Mouse (Mus musculus): Measurements from ENCODE around the gene Msh3. TPM values are rescaled to one million over a fixed set of nuclear protein-coding genes. Genes with fewer than 3 reads are reported as not detected.
"Not testable (repeated sequence)": the region's sequence is repeated elsewhere in the genome, so short reads cannot be mapped to it uniquely, and the experiment has no call there.

The Msh3 gene
- polyA plus RNA-seq, 1 experiment from 2014 or later: 27.5 TPM

- no peak overlapping the region for H3K27ac ChIP-seq
- no peaks in the 10 kb centered on the region for H3K9me3 ChIP-seq (ENCODE audit: control insufficient read depth, low read length)
- DNase-seq (ENCODE audit: low spot score) (no peak), ATAC-seq (ENCODE audit: low FRiP score) (peak; percentile 31; the same call in 1 of the 2 replicates)
- 90% methylated on average over 3 of the region's 3 CpGs for WGBS
- H3K36me3 ChIP-seq (replicated peaks; ENCODE audit: control insufficient read depth, insufficient read depth): peaks cover 22% of the 10 kb centered on the region
- H3K27me3 ChIP-seq (ENCODE audit: control insufficient read depth, insufficient read depth, low read length): no peaks in the 10 kb centered on the region
- H3K4me2 ChIP-seq (replicated peaks): no peak overlapping the region
- no peak overlapping the region for H3K4me3 ChIP-seq (replicated peaks; ENCODE audit: low read length)
- H3K4me1 ChIP-seq (replicated peaks; ENCODE audit: control insufficient read depth, insufficient read depth, low read length): no peaks in the 10 kb centered on the region
- no peak overlapping the region for H3K9ac ChIP-seq
These were observed 135.0 kb downstream of the Msh3 start for GRCm38 (mm10) chr13:92219774-92220173.

GRCm38 (mm10) chr13:92217216-92217615 is 137.6 kb downstream of the Msh3 start:
- no peak overlapping the region for H3K4me3 ChIP-seq (replicated peaks; ENCODE audit: low read length)
- no peak overlapping the region for H3K9ac ChIP-seq
- no peaks in the 10 kb centered on the region for H3K9me3 ChIP-seq (ENCODE audit: control insufficient read depth, low read length)
- no peaks in the 10 kb centered on the region for H3K27me3 ChIP-seq (ENCODE audit: control insufficient read depth, insufficient read depth, low read length)
- no peak for ATAC-seq (ENCODE audit: low FRiP score)
- no peak for DNase-seq (ENCODE audit: low spot score)
- peaks cover 37% of the 10 kb centered on the region for H3K36me3 ChIP-seq (replicated peaks; ENCODE audit: control insufficient read depth, insufficient read depth)
- H3K4me2 ChIP-seq (replicated peaks): no peak overlapping the region
- H3K4me1 ChIP-seq (replicated peaks; ENCODE audit: control insufficient read depth, insufficient read depth, low read length): no peaks in the 10 kb centered on the region
- no peak overlapping the region for H3K27ac ChIP-seq
- WGBS: 97% methylated on average over 9 of the region's 9 CpGs

- no peaks in the 10 kb centered on the region for H3K9me3 ChIP-seq (ENCODE audit: control insufficient read depth, low read length)
- H3K27ac ChIP-seq: no peak overlapping the region
- H3K4me2 ChIP-seq (replicated peaks): no peak overlapping the region
- no peaks in the 10 kb centered on the region for H3K36me3 ChIP-seq (replicated peaks; ENCODE audit: control insufficient read depth, insufficient read depth)
- no peaks in the 10 kb centered on the region for H3K27me3 ChIP-seq (ENCODE audit: control insufficient read depth, insufficient read depth, low read length)
- H3K4me1 ChIP-seq (replicated peaks; ENCODE audit: control insufficient read depth, insufficient read depth, low read length): no peaks in the 10 kb centered on the region
- H3K4me3 ChIP-seq (replicated peaks; ENCODE audit: low read length): no peak overlapping the region
- H3K9ac ChIP-seq: no peak overlapping the region
- ATAC-seq (ENCODE audit: low FRiP score) (no peak), DNase-seq (ENCODE audit: low spot score) (no peak)
- WGBS: 89% methylated on average over 2 of the region's 2 CpGs
These were observed 157.9 kb downstream of the Msh3 start for GRCm38 (mm10) chr13:92196860-92197259.

GRCm38 (mm10) chr13:92193806-92194205 is 161.0 kb downstream of the Msh3 start:
- H3K4me2 ChIP-seq (replicated peaks); DNase-seq (ENCODE audit: low spot score); H3K27ac ChIP-seq; H3K9ac ChIP-seq; ATAC-seq (ENCODE audit: low FRiP score); H3K4me3 ChIP-seq (replicated peaks; ENCODE audit: low read length); H3K36me3 ChIP-seq (replicated peaks; ENCODE audit: control insufficient read depth, insufficient read depth); H3K4me1 ChIP-seq (replicated peaks; ENCODE audit: control insufficient read depth, insufficient read depth, low read length); H3K27me3 ChIP-seq (ENCODE audit: control insufficient read depth, insufficient read depth, low read length); H3K9me3 ChIP-seq (ENCODE audit: control insufficient read depth, low read length): not testable (repeated sequence)
- WGBS: 92% methylated on average over 5 of the region's 5 CpGs

GRCm38 (mm10) chr13:92172686-92173085 is 182.1 kb downstream of the Msh3 start:
- H3K9ac ChIP-seq; H3K4me1 ChIP-seq (replicated peaks; ENCODE audit: control insufficient read depth, insufficient read depth, low read length); H3K4me2 ChIP-seq (replicated peaks); DNase-seq (ENCODE audit: low spot score); H3K9me3 ChIP-seq (ENCODE audit: control insufficient read depth, low read length); H3K4me3 ChIP-seq (replicated peaks; ENCODE audit: low read length); H3K36me3 ChIP-seq (replicated peaks; ENCODE audit: control insufficient read depth, insufficient read depth); ATAC-seq (ENCODE audit: low FRiP score); H3K27me3 ChIP-seq (ENCODE audit: control insufficient read depth, insufficient read depth, low read length); H3K27ac ChIP-seq: not testable (repeated sequence)
- 82% methylated on average over 8 of the region's 8 CpGs for WGBS

Other genes starting within 250 kb of the Msh3 start
- 6.5 and 10.1 TPM in 2 replicates for gene Rasgrf2, start 223.3 kb downstream of the Msh3 start, polyA plus RNA-seq (2014; fragmentation: Nextera tagmentation; extraction: Ambion mirVana)
- gene Gm20379, start 49.0 kb downstream of the Msh3 start, polyA plus RNA-seq (2014; fragmentation: Nextera tagmentation; extraction: Ambion mirVana): 0.40 and 1.1 TPM in 2 replicates
- gene Dhfr, start 277 bp downstream of the Msh3 start, polyA plus RNA-seq (2014; fragmentation: Nextera tagmentation; extraction: Ambion mirVana): 4.7 and 5.1 TPM in 2 replicates
- 2.7 and 3.5 TPM in 2 replicates for gene Ankrd34b, start 70.9 kb upstream of the Msh3 start, polyA plus RNA-seq (2014; fragmentation: Nextera tagmentation; extraction: Ambion mirVana)
- not detected in 2 replicates for gene Fam151b, start 129.0 kb upstream of the Msh3 start, polyA plus RNA-seq (2014; fragmentation: Nextera tagmentation; extraction: Ambion mirVana)
- 13.1 and 13.7 TPM in 2 replicates for gene Zfyve16, start 175.9 kb upstream of the Msh3 start, polyA plus RNA-seq (2014; fragmentation: Nextera tagmentation; extraction: Ambion mirVana)
- not detected in 2 replicates for gene Spz1, start 221.2 kb upstream of the Msh3 start, polyA plus RNA-seq (2014; fragmentation: Nextera tagmentation; extraction: Ambion mirVana)

Data from hindbrain, embryonic 14.5 days (tissue).